Mouse (Mus musculus): ENCODE data around the gene Olfr314. TPM values are rescaled to one million over a fixed set of nuclear protein-coding genes. Genes with fewer than 3 reads are reported as not detected.
"Not testable (repeated sequence)": the region's sequence is repeated elsewhere in the genome, so short reads cannot be mapped to it uniquely, and the experiment has no call there.

The Olfr314 gene
- polyA plus RNA-seq, 1 experiment from 2014 or later, result not detected

DNA sequence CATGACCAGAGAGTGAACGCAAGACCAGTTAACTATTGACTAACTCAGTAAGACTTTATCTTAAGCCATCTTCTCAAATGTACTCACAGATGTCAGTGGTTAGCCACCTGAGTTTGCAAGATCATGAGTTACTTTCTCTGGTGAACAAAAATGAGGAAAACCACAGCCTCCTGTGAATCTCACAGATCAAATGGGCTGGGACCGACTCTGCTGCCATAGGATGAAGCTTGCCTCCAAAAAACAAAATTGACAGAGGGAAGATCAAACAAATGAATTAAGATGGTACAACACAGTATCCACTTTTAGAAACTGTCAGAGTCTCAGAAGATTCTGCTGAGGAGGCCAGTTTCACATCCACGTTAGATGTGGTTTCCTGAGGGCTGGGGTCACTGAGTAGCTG, 47.0 kb downstream of the Olfr314 start:
- Histone ChIP-seq H3K4me2 (no peak overlapping the region), H3K27ac (ENCODE audit: low read depth) (no peak overlapping the region), H3K9ac (no peak overlapping the region), H3K36me3 (ENCODE audit: insufficient read depth) (no peaks in the 10 kb centered on the region), H3K27me3 (ENCODE audit: insufficient read depth, low read length) (no peaks in the 10 kb centered on the region), H3K9me3 (ENCODE audit: low read depth, low read length) (no peaks in the 10 kb centered on the region), H3K4me1 (ENCODE audit: insufficient read depth) (no peaks in the 10 kb centered on the region), H3K4me3 (ENCODE audit: low read depth, low read length) (no peak overlapping the region)
- WGBS, result 69% methylated on average over 3 of the region's 3 CpGs
- DNase-seq (no peak), ATAC-seq (ENCODE audit: insufficient read depth) (no peak)
- TF ChIP-seq CTCF (IDR thresholded peaks at IDR 0.05; ENCODE audit: low read depth), result no peak

DNA sequence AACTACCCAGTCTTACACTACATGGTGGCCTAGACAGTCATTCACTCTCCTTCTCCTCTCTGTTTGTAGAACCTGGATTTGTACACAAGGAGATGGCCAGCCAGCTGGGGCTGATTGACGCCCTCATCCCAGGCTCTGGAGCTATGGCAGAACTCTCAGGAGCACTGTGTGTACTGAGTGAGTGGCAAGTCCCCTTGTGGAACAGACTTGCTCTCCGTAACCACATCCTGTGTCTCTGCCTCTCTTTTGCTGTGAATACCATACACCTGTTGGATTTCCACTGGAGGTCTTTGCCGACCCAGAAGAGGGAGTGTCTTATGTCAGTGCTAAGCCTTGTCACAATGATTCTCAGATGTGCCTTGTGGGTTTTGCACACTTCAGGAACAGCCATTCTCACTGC, 49.8 kb downstream of the Olfr314 start:
- H3K9me3 ChIP-seq (ENCODE audit: low read depth, low read length); H3K4me1 ChIP-seq (ENCODE audit: insufficient read depth); DNase-seq; ATAC-seq (ENCODE audit: insufficient read depth); H3K4me3 ChIP-seq (ENCODE audit: low read depth, low read length); H3K27me3 ChIP-seq (ENCODE audit: insufficient read depth, low read length); H3K27ac ChIP-seq (ENCODE audit: low read depth); H3K9ac ChIP-seq; H3K36me3 ChIP-seq (ENCODE audit: insufficient read depth); H3K4me2 ChIP-seq: not testable (repeated sequence)
- WGBS, result 77% methylated on average over 3 of the region's 3 CpGs

Other genes starting within 250 kb of the Olfr314 start
- not detected in 2 replicates for gene Olfr330, start 248.1 kb upstream of the Olfr314 start, polyA plus RNA-seq (2014; fragmentation: Nextera tagmentation; extraction: Ambion mirVana)
- gene Olfr329-ps, start 236.5 kb upstream of the Olfr314 start, polyA plus RNA-seq (2014; fragmentation: Nextera tagmentation; extraction: Ambion mirVana), result not detected in 2 replicates
- gene Olfr328, start 227.3 kb upstream of the Olfr314 start, polyA plus RNA-seq (2014; fragmentation: Nextera tagmentation; extraction: Ambion mirVana), result 0.07 and 0.08 TPM in 2 replicates
- not detected in 2 replicates for gene Olfr224, start 212.4 kb upstream of the Olfr314 start, polyA plus RNA-seq (2014; fragmentation: Nextera tagmentation; extraction: Ambion mirVana)
- not detected in 2 replicates for gene Olfr325, start 205.2 kb upstream of the Olfr314 start, polyA plus RNA-seq (2014; fragmentation: Nextera tagmentation; extraction: Ambion mirVana)
- gene Olfr324, start 187.8 kb upstream of the Olfr314 start, polyA plus RNA-seq (2014; fragmentation: Nextera tagmentation; extraction: Ambion mirVana), result not detected in 2 replicates
- gene 2210407C18Rik, start 166.9 kb upstream of the Olfr314 start, polyA plus RNA-seq (2014; fragmentation: Nextera tagmentation; extraction: Ambion mirVana), result not detected in 2 replicates
- gene Olfr323, start 152.5 kb upstream of the Olfr314 start, polyA plus RNA-seq (2014; fragmentation: Nextera tagmentation; extraction: Ambion mirVana), result not detected in 2 replicates
- 0.11 TPM in 1 of 2 replicates, not detected in the other for gene Trim58, start 142.5 kb upstream of the Olfr314 start, polyA plus RNA-seq (2014; fragmentation: Nextera tagmentation; extraction: Ambion mirVana)
- gene Olfr322, start 124.2 kb upstream of the Olfr314 start, polyA plus RNA-seq (2014; fragmentation: Nextera tagmentation; extraction: Ambion mirVana), result not detected in 2 replicates
- gene Olfr320, start 101.9 kb upstream of the Olfr314 start, polyA plus RNA-seq (2014; fragmentation: Nextera tagmentation; extraction: Ambion mirVana), result not detected in 2 replicates
- gene Olfr319, start 83.8 kb upstream of the Olfr314 start, polyA plus RNA-seq (2014; fragmentation: Nextera tagmentation; extraction: Ambion mirVana), result not detected in 2 replicates
- gene Olfr318, start 58.9 kb upstream of the Olfr314 start, polyA plus RNA-seq (2014; fragmentation: Nextera tagmentation; extraction: Ambion mirVana), result not detected in 2 replicates
- not detected in 2 replicates for gene Olfr317, start 43.7 kb upstream of the Olfr314 start, polyA plus RNA-seq (2014; fragmentation: Nextera tagmentation; extraction: Ambion mirVana)
- gene Olfr316, start 30.2 kb upstream of the Olfr314 start, polyA plus RNA-seq (2014; fragmentation: Nextera tagmentation; extraction: Ambion mirVana), result not detected in 2 replicates
- not detected in 2 replicates for gene Olfr315, start 9.8 kb upstream of the Olfr314 start, polyA plus RNA-seq (2014; fragmentation: Nextera tagmentation; extraction: Ambion mirVana)
- not detected in 2 replicates for gene Fam183b, start 19.0 kb downstream of the Olfr314 start, polyA plus RNA-seq (2014; fragmentation: Nextera tagmentation; extraction: Ambion mirVana)
- gene Olfr313, start 32.0 kb downstream of the Olfr314 start, polyA plus RNA-seq (2014; fragmentation: Nextera tagmentation; extraction: Ambion mirVana), result not detected in 2 replicates
- not detected in 2 replicates for gene Olfr312, start 46.3 kb downstream of the Olfr314 start, polyA plus RNA-seq (2014; fragmentation: Nextera tagmentation; extraction: Ambion mirVana)
- not detected in 2 replicates for gene Olfr311, start 56.3 kb downstream of the Olfr314 start, polyA plus RNA-seq (2014; fragmentation: Nextera tagmentation; extraction: Ambion mirVana)
- 7.2 and 9.3 TPM in 2 replicates for gene Gm12258, start 64.2 kb downstream of the Olfr314 start, polyA plus RNA-seq (2014; fragmentation: Nextera tagmentation; extraction: Ambion mirVana)
- 5.8 and 9.2 TPM in 2 replicates for gene 2810021J22Rik, start 84.3 kb downstream of the Olfr314 start, polyA plus RNA-seq (2014; fragmentation: Nextera tagmentation; extraction: Ambion mirVana)
- gene Zfp39, start 121.3 kb downstream of the Olfr314 start, polyA plus RNA-seq (2014; fragmentation: Nextera tagmentation; extraction: Ambion mirVana), result 7.8 and 7.9 TPM in 2 replicates
- not detected in 2 replicates for gene Btnl10, start 135.0 kb downstream of the Olfr314 start, polyA plus RNA-seq (2014; fragmentation: Nextera tagmentation; extraction: Ambion mirVana)
- 273 and 293 TPM in 2 replicates for gene Rnf187, start 156.0 kb downstream of the Olfr314 start, polyA plus RNA-seq (2014; fragmentation: Nextera tagmentation; extraction: Ambion mirVana)
- 9.0 and 9.5 TPM in 2 replicates for gene Hist3h2ba, start 166.0 kb downstream of the Olfr314 start, polyA plus RNA-seq (2014; fragmentation: Nextera tagmentation; extraction: Ambion mirVana)
- 18.1 and 18.5 TPM in 2 replicates for gene Hist3h2a, start 171.7 kb downstream of the Olfr314 start, polyA plus RNA-seq (2014; fragmentation: Nextera tagmentation; extraction: Ambion mirVana)
- 0.14 and 0.22 TPM in 2 replicates for gene Trim17, start 171.7 kb downstream of the Olfr314 start, polyA plus RNA-seq (2014; fragmentation: Nextera tagmentation; extraction: Ambion mirVana)
- gene Trim11, start 195.1 kb downstream of the Olfr314 start, polyA plus RNA-seq (2014; fragmentation: Nextera tagmentation; extraction: Ambion mirVana), result 17.2 and 18.2 TPM in 2 replicates

All from lung, embryonic 14.5 days (tissue).